Mouse (Mus musculus) liver, postnatal 0 days (tissue): ENCODE measurements at regions not wholly inside any gene's neighbourhood (a gene's known extent, or its start where the extent isn't known, plus 50 kb on each side); places are given as distances from the start of the nearest gene placed in this dataset.

ENCODE experiments used
- CTCF ChIP-seq: sonication (generic); IDR thresholded peaks from 2 replicates; pipeline ENCODE4 v1.5.1; 2016; ENCODE audit warnings: antibody characterized with exemption, low read depth
- EP300 ChIP-seq: IDR thresholded peaks from 2 replicates; pipeline ENCODE4 v1.6.1; 2016; ENCODE audit warnings: antibody characterized with exemption, low read depth, mild to moderate bottlenecking

GRCm38 (mm10) chr5:4304201-4304600, 112.0 kb downstream of the Mterf1b start:
- TF ChIP-seq CTCF = no peak
- no peak for TF ChIP-seq EP300
